Mouse (Mus musculus) granulocyte monocyte progenitor cell, adult 5-6 weeks (primary cell): ENCODE data around the gene Kcnj10. TPM values are rescaled to one million over a fixed set of nuclear protein-coding genes. Genes with fewer than 3 reads are reported as not detected.

ENCODE experiments used
- ATAC-seq: replicated peaks from 2 replicates; pipeline ENCODE4 v1.8.0; 2016; ENCODE audit warnings: mild to moderate bottlenecking, moderate TSS enrichment, inconsistent platforms; ENCODE audit not compliant: poor library complexity, severe bottlenecking
- total RNA-seq, 2 experiments: library from RNA; stranded (forward) in 1 of 2; stranded (reverse) in 1 of 2; fragments of 200-712, 200-1000 nt in 1 of 2; fragments of >200 nt in 1 of 2; fragmentation: Nextera tagmentation in 1 of 2; gene quantifications; 2 replicates each; pipeline ENCODE4 v1.2.3; 2014 to 2017

Kcnj10 gene
- total RNA-seq, 2 experiments from 2014 or later = 0.32 to 0.46 TPM

- peak; percentile 48 for ATAC-seq
Observed at GRCm38 (mm10) chr1:172311248-172311906, 29.6 kb upstream of the Kcnj10 start.

- peak; percentile 36 for ATAC-seq
Observed at GRCm38 (mm10) chr1:172311921-172312767, 28.9 kb upstream of the Kcnj10 start.

GRCm38 (mm10) chr1:172312768-172313561, 28.0 kb upstream of the Kcnj10 start:
- ATAC-seq = no peak

- no peak for ATAC-seq
Observed at GRCm38 (mm10) chr1:172313613-172314411, 27.2 kb upstream of the Kcnj10 start.

DNA sequence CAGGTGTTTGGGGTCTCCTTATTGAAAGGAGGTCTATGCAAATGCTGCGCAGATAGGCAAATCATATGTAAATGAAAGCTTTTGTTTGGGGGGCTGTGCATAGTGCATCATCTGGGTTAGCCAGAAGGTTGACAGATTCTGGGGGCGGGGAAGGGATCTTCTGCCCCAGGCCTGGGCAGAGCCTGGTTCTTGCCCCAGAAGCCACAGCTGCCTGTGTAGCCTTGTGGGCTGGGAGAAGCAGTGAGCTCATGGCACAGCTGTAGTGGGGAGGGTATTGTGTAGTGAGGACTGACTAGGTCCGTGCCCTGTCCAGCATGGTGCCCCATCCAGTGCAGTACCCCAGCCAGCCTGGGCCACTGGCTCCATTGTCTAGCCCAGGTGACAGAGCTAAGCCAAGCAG, 26.1 kb upstream of the Kcnj10 start:
- ATAC-seq = no peak

DNA sequence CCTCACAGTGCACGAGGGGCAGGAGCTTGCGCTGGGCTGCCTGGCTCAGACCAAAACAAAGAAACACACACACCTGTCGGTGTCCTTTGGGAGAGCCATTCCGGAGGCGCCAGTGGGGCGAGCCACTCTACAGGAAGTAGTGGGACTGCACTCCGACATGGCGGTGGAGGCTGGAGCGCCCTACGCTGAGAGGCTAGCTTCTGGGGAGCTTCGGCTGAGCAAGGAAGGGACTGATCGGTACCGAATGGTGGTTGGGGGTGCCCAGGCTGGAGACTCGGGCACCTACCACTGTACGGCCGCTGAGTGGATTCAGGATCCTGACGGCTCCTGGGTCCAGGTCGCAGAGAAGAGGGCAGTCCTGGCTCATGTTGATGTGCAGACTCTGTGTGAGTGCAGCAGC, 23.6 kb upstream of the Kcnj10 start:
- ATAC-seq = no peak

DNA sequence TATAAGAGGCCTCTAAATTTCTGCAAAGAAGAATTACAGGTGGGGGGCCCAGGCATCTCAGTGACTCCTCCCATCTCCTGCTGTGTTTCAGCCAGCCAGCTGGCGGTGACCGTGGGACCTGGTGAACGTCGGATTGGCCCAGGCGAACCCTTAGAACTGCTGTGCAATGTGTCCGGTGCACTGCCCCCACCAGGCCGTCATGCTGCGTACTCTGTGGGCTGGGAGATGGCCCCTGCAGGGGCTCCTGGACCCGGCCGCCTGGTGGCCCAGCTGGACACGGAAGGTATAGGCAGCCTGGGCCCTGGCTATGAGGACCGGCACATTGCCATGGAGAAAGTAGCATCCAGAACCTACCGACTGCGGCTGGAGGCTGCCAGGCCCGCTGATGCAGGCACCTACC, 23.1 kb upstream of the Kcnj10 start:
- ATAC-seq = no peak

DNA sequence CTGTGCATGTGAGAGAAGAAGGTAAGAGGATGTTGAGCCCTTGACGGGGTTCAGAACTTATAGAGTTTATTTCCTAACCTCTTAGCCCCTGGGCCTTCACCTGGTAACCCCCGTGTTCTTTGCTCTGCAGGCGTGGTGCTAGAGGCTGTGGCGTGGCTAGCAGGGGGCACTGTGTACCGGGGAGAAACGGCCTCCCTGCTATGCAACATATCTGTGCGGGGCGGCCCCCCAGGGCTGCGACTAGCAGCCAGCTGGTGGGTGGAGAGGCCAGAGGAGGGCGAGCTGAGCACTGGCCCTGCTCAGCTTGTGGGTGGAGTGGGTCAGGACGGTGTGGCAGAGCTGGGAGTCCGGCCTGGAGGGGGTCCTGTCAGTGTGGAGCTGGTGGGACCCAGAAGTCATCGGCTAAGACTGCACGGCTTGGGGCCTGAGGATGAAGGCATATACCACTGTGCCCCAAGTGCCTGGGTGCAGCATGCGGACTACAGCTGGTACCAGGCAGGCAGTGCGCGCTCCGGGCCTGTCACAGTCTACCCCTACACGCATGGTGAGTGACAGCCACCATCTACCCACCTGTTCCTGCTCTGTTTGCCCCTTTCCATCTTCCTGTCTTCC, 22.5 kb upstream of the Kcnj10 start:
- no peak for ATAC-seq

- no peak for ATAC-seq
Observed at GRCm38 (mm10) chr1:172319346-172319745, 21.7 kb upstream of the Kcnj10 start.

DNA sequence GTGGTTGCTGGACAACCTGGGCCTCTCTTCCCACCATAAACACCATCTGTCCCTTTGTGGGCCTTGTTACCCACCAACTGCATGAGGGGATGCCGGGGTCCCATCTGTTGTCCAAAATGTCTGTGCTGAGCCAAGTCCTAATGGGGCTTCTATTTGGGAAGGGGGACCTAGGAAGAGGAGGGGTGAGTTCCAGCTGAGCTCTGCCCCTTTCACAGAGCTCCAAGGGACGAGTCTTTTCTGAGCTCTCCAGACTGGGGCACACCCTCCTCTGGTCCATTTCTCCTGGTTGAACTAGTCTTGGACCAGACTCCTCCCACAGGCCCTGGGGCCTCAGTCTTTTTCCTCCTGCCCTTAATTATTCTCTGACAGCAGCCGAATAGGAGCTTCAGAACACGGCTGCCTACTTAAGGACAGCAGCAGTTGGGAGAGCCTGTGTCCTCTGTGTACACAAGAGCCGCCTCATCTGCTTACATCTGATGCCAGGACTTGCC, 21.0 kb upstream of the Kcnj10 start:
- ATAC-seq = no peak

DNA sequence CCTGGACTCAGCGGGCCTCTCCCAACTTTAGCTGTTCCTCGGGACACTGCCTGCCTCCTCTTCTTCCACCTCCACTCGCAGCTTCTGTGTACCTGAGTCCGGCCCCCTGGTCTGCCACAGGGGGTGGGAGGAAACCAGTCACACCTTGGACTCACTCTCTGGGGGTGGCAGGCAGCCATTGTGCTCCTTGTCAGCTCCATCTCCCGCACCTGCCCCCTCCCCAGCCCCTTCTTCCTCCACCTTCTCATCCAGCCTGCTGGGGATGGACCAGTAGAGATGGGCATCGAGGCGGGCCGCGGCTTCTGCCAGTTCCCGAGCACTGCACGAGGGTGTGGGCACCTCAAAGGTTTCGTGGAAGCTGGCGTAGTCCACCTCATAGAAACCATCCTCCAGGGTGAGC, 18.3 kb upstream of the Kcnj10 start:
- ATAC-seq = no peak

- ATAC-seq = no peak
Observed at GRCm38 (mm10) chr1:172323298-172323697, 17.7 kb upstream of the Kcnj10 start.

- ATAC-seq = no peak
Observed at GRCm38 (mm10) chr1:172323801-172324359, 17.1 kb upstream of the Kcnj10 start.

DNA sequence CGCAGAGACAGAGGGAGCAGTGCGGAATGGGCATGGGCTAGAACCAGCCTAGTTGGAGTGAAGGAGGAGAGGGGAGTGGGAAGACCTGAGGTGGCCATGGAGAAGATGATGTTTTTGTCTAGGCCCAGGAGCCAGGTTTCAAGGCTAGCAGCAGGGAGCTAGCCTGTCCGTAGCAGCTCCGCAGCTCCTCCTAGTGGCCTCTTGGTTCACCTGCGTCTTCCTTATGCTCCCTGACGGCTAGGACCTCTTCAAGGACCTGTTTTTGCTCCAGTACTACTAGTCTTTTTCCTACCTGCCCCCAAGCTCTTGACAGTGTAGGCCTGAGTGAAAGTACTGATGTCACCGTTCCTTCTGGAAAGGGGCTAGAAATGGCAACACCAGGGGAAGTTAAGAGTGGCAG, 16.3 kb upstream of the Kcnj10 start:
- ATAC-seq = peak; percentile 72

DNA sequence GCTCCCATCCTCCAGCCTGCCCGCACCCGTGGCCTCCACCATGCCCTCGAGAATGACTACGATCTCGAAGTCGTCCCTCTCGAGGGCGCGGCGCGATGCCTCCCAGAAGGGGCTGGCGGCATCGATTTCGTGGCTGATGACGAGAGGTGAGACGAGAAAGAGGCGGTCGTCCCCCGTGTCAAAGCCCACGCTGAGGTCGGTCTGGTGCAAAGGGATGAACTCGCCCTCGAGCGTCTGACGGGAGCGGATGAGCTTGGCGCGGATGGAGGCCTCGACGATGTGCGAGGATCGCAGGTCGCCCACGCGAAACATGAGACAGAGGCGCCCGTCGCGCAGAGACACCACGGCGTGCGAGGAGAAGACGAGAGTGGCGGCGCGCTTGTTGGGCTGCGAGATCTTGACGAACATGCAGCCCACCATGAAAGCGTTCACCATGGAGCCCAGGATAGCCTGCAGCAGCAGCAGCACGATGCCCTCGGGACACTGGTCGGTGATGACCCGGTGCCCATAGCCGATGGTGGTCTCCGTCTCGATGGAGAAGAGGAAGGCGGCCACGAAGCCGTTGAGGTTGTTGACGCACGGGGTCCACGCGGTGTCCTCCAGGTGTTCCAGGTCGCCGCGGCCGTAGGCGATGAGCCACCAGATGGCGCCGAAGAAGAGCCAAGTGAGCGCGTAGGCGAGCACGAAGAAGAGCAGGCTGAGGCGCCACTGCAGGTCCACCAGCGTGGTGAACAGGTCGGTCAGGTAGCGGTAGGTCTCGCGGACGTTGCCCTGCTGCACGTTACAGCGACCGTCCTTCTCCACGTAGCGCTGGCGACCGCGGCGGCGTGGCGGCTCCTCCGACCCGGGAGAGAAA, 15.1 kb upstream of the Kcnj10 start:
- peak; percentile 65 for ATAC-seq

GRCm38 (mm10) chr1:172326684-172327083, 14.3 kb upstream of the Kcnj10 start:
- ATAC-seq = no peak

DNA sequence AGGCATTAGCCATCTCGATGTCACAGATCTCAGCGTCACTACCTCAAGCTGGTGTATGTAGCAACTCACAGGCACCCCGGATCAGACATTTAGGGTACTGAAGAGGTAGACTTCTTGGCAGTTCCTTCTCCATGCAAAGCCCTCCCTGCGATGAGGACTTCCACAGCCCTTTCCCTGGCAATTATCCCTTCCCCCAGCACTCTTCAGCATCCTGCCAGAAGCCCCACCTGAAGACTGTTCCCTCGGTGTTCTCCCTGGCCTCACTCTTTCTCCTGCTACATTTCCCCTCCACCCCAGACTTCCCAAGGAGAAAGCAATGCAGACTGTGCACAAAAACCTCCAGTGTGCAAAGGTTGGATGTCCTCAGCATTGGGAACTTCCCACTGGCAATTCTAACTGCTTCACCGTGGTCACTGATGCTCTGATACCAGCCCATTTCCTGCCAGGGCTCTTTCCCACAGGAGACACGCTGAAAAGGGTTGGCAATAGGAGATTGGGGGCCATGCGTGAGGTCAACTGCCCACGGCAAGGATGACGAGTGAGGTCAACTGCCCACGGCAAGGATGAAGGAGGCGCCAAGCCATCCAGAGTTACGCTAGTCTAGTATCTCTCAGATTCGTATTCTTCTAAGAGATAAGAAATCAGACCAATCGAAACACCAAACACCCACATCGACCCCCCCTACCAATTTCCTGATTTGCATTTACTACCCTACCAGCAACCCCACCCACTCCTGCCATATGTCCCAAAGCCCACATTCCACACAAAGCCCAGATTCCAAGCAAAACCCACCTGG, 13.6 kb upstream of the Kcnj10 start:
- ATAC-seq = no peak

DNA sequence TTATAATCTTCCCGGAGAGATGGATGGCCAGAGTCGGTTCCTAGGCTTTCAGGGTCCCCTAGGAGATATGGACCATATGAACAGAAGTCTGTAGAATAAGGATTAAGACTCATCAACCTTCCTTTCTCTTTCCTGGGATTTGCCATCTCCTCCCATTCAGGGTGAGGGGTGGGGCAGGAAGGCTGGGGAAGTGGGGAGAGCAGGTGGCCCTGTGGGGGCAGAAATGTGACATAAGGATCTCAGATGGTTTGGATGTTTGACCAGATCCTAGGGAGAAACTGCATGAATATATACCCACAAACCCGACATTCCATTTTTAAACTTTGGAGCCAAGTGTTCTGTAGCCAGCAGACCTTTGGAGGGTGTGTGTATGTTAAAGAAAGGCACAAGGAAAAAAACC, 13.0 kb upstream of the Kcnj10 start:
- no peak for ATAC-seq
